Mouse (Mus musculus) cerebellum, adult 2 months (tissue): Measurements from ENCODE around the gene Apex2.

Source experiments
- CTCF ChIP-seq: fragments of 200-500 bp; IDR thresholded peaks from 2 replicates; pipeline ENCODE4 v1.5.1; 2011; ENCODE audit warnings: low read depth, mild to moderate bottlenecking, control low read depth, low read length, moderate library complexity, borderline replicate concordance; ENCODE audit not compliant: insufficient read depth
- POLR2A ChIP-seq: fragments of 200-500 bp; IDR thresholded peaks from 2 replicates; pipeline ENCODE4 v1.6.1; 2011; ENCODE audit warnings: low read length, control low read depth, borderline replicate concordance; ENCODE audit not compliant: insufficient read depth

GRCm38 (mm10) chrX:150554032-150554431 is 35.6 kb downstream of the Apex2 start:
- TF ChIP-seq CTCF (no peak), POLR2A (no peak)
